Mouse (Mus musculus) layer of hippocampus, postnatal 36 days (tissue): ENCODE results near the gene Grhl1. TPM values are rescaled to one million over a fixed set of nuclear protein-coding genes. Genes with fewer than 3 reads are reported as not detected.
"Not testable (repeated sequence)": the region's sequence is repeated elsewhere in the genome, so short reads cannot be mapped to it uniquely, and the experiment has no call there.

Experiments
- DNase-seq, 2 experiments: peaks; one replicate each; pipeline ENCODE4 v3.0.0; 2022
- total RNA-seq, 2 experiments: library from RNA; stranded (reverse); gene quantifications; 2 replicates each; pipeline ENCODE4 v1.2.3; 2021

Gene Grhl1
- total RNA-seq, 2 experiments from 2014 or later: 25.1 to 27.7 TPM

DNA sequence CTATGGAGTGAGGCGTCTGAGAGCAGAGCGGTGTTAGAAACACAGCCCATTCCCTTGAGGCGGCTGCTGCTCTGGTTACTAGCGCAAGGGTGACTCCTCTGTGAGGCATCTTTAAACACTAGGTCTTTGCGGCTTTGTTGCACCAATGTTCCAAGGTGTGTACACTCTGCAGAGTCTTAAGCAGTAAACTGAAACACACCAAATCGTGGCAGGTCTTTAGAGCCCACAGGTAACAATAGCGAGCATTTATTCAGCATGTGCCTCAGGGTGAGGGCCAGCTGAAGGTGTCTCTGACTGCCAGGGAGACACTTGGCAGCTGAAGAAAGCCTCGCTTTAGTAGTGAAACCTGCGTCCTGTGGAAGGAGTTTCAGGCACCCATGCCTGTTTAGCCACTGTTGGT lies 20.0 kb downstream of the Grhl1 start:
- no peak for DNase-seq

DNA sequence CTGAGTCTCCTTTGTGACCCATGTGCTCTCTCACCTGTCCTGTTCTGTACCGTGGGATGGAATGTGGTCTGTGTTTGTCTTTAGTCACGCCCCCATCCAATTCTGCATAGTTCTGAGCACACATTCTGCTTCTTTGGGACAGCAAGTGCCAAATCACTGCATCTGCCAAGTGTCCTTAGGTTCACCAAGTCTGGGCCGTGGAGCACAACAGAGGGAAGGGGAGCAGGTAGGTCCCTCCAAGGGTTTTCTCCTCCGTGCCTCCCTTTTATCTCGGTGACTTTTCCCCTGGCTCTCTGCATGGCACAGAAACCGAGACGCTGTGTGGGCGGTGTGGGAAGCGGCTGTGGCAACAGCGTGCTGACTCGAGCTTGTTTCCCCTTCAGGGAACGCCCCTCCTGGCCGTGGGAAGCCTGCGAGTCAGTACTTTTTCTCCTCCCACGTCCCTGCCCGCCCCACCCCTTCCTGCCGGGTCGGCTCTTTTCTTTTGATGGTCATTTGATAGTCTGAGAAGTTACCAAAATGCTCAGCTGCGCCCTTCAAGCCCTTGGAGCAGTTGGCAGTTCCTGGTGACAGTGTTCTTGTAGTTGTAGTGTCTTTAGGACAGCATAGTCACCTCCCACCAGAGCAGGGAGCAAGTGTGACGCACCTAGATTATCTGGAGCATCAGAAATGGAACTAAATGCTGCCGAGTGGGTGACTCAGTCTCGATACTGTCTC lies 21.0 kb downstream of the Grhl1 start:
- peak; percentile 60 to 62 for DNase-seq

DNA sequence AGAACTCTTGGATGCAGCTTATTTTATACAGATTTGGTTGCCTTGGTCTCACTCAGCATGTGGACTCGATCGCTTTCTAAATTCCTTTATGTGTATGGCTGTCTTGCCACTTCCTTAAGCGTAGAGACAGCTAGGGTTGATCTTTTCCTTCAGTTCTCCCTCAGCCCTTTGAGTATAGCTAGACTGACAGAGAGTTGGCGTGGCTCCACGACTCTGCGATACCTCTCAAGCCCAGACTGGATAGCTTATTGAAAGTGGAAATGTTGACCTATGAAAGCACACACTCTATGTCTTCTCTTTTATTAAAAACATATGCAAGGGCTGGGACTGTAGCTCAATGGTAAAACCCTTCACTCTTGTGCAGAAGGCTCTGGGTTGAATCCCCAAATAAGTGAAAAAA lies 25.3 kb downstream of the Grhl1 start:
- DNase-seq: no peak

DNA sequence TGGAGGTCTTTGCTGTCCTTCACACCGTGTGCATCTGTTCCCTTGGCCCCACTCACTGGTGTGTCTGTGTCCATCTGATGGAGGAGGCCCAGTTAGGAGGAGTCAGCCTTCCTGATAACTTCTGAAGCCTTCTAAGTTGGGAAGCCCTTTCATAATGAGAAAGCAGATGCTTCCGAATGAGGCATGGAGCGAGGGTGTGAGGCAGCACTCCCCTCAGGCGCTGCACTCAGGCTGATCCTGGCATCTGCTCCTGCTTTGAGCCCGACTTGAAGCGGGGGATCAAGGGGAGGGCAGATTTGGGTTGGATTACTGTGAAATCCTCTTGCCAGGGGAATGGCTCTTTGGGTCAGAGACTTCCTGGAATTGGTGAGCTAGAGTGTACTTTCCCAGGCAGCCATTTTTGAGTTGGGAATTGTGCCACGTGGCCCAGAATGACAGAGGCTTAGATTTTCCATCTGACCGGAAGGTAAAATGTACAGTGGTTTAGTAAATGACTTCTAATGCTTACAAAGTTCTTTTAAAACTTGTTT lies 27.3 kb downstream of the Grhl1 start:
- no peak for DNase-seq

DNA sequence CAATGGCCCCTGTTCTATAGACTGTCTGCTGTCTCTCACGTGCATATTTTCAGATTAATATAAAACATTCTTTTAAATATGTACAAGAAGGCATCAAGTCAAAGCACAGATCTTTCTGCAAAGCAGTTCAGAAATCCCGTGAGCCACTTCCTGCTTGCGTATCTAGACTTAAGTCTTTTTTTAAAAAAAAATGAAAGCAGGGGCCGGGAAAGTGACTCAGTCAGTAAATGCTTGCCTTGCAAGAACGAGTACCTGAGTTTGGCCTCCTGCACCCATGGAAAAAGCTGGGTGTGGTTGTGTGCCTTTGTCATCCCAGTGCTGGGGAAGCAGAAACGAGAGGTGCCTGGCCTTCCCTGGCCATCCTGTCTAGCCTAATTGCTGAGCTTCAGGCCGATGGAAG lies 28.0 kb downstream of the Grhl1 start:
- DNase-seq: no peak

DNA sequence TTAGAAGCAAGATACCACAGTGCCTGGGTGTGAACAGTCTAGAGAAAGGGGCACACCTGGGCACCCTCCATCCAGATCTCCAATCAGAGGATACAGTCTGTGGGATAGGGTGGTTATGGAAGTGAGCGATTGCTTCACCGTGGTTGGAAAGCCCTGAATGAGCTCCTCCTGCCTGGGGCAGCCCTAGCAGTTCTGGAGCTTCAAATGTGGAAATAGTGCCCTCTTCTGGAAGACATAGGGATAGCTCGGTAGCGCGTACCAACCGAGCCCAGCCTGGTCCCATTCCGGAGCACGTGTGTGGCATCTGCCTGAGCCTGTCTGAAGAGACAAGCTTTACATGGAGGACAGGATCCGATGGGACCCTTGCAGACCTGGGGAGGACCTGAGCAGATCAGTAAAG lies 28.7 kb downstream of the Grhl1 start:
- peak; percentile 73 to 82 for DNase-seq

DNA sequence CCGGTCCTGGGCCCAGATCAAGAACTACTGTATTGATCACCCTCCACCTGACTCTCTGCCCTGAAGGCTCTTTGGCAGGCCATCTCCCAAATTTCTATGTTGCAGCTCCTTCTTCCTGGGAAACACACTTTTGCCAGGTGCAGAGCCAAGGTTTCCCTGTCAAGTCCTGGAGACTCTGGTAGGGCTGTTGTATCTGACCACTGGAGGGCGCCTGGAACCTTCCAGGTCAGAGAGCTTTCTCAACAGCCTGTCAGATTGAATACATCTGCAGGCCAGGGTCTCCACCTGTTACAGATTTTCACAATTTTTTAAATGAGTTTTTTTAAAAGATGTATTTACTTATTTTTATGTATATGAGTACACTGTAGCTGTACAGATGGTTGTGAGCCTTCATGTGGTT lies 31.2 kb downstream of the Grhl1 start:
- DNase-seq: peak; percentile 49 to 61

DNA sequence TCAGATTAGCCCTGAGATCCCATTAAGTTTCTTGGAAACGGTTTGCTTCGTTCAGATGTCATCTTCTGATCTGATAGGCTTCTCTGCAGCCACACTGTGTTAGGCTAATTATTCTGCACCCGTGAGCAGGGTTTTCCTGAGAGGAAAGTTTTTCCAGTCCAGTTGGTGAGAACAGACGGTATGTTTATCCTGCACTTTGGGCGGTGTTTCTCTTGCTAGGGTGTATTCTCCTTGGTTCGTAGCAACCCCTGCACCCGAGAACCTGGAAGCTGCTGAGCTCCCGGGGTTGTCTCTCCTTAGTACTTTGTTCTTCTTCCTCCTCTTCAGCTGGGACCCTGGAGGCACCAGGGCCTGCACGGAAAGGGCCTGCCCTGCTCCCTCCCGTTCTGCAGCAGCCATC lies 34.1 kb downstream of the Grhl1 start:
- DNase-seq: no peak

DNA sequence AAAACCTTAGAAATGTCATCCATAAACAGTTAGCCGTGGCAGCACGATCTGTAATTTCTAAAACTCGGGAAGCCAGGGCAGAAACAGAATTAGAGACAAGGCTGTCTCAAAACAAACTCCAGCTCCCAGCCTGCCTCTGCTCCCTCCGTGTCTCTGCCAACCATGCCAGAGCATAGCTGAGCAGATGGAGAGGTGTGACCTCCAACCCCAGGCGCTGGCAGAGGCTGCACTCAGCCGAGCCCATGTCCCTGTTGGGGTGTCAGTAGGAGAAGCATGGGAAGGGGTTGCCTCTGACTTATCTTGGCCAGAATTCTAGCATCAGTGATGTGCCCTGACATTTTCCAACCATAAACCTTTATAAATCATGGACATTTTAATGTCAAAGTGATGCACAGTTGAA lies 40.5 kb downstream of the Grhl1 start:
- DNase-seq: no peak

DNA sequence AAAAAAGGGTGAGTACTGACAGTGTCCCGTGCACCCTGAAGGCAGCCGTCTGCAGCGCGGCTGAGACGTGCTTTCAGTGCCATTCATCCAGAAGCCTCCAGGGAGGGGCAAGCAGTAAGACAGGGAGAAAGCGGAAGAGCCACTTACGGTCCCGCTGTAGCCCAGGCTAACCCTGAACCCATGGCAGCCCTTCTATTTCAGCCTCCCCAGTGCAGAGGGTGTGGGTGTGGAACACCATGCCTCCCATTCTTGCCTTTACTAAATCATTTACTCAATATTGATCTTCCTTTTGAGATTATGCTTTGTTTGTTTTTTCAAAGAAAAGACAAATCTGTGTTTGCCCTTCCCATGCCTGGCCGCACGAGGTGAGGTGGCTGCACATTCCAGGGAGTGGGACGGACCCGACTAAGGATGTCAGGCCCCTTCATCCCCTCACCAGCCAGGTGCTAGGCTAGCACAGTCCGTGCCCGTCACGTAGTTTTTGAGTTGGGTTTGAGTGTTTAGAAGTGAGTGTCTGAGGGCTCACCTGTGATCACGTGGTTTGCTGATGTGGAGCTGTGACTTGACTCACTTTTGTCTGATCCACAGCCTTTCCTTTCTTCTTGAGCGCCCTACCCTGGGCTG lies 42.5 kb downstream of the Grhl1 start:
- no peak for DNase-seq

DNA sequence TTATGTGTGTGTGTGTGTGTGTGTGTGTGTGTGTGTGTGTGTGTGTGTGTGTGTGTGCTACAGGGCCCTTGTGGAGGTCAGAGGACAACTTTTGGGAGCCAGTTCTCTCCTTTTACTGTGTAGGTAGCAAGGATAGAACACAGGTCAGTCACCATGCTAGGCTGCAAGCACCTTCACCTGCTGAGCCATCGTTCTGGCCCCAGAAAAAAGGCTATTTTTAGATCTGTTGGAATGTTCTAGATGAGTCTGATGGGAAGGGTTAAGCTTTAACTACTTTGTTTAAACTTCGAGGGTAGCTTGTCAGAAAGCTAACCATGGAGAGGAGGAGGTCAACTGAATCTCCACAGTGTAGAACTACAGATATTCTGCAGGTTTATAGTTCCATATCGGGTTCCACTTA lies 43.1 kb downstream of the Grhl1 start:
- DNase-seq: no peak

DNA sequence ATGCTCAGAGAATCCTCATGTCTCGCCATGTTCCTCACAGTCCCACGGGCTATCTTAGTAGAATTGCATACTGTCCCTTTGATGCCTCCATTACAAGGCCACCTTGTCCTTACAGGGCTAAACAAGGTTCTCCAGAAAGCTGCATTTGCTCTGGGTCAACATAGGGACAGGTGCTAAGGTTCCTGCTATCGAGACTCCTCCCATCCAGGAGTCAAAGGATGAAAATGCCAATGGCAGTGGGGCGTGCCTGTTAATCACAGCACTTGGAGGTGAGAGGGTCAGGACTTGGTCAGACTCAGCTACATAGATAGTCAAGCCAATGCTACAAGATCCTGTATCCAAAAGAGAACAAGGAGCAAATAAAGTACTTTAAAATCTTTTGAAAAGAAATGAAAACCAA lies 47.4 kb downstream of the Grhl1 start:
- no peak for DNase-seq

DNA sequence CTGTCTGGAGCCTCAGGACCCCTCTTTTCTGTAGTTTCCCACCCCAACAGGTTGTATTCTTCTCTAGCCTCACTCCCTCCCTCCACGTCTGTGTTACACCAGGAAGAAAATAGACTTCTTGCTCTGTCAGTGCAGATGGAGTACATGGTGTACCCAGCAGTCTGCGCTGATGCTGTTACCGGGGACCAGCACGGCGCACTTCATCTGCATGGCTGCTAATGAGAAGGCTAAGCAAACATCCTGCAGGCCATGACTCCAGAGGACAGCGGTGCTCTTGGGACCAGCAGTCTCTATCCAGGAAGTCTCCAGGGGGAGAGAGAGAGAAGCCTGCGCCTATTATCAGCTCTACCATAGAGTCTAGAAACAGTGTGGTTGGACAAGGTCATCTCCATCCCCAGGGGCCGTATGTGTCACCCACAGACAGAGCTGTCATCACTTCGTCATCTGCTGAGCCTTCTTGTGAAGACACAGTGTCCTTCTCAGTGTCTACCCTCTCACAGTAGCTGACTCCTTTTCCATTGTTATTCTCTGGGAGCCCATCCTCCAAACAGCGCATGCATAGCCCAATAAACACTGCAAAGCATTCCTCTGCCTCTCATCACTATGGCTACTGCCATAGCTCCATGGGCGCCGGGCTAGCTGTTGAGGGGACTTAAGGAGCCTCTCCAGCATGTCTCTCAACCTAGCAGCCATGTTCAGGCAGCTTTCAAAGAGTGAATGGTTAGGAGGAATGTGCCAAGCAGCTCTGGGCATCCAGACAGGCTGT lies 51.6 kb downstream of the Grhl1 start:
- DNase-seq: no peak

DNA sequence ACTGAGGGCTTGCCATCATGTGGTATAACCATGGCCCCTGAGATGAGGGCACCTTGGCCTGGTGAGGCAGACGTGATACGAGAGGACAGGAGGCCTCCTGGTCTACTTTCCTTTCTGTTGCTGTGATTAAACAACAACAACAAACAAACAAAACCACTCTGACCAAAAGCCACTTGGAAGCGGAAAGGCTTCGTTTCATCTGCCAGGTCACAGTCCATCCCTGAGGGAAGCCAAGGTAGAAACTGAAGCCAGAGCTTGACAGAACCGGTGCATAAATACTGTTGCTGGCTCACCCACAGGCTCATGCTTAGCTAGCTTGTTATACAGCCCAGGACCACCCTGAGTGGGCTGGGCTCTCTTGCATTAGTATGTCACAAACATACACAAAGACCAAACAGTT lies 54.3 kb downstream of the Grhl1 start:
- DNase-seq: no peak

DNA sequence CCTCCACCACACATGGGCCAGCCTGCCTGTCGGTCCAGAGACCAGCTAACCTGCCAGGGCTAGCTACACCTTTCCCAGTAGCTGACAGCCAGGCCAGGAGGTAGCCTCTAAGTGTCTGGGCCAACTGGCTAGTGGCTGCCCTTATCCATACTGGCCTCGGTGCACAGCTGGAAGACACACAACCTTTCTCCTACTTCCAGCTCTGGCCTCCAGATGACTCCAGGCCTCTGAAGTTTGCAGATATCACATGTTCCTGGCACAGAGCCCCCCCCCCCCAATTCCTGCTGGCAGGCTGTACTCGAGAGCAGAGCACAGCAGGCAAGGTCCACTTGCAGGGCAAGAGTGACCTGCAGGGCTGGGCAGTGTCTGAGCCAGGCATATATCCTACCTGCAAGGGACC lies 55.1 kb downstream of the Grhl1 start:
- DNase-seq: no peak

DNA sequence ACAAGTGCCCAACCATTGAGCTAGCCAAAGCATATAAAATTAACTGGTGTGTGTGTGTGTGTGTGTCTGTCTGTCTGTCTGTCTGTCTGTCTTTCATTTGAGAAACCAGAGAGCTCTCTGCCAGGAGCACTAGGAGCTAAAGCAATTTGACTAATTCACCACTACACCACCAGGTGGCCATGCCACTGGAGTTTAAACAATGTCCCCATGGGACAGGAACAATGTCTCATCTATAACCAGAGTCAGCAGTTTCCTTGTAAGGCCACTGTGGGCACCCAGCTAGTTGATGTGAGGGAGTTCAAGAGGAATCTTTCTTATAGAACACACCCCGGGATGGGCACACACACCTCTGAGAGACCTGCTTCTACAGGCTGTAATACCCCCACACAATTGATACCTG lies 58.1 kb downstream of the Grhl1 start:
- DNase-seq: no peak

DNA sequence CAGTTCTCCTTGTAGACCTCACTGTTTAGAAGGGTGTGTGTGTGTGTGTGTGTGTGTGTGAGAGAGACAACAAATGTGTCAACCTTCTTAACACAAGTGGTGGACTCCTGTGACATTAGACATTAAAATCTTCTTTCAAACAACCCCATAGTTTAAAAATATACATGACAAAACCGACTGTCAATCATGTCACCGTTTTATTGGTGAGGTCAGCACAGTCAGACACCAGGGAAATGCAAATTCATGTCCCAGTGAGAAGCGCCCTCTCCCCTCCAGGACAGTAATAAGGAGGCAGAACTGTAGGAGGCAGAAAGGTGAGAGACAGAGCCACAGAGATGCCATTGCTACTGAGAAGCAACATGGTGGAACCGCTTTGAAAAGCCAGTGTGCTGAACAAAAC lies 60.3 kb downstream of the Grhl1 start:
- DNase-seq: no peak

DNA sequence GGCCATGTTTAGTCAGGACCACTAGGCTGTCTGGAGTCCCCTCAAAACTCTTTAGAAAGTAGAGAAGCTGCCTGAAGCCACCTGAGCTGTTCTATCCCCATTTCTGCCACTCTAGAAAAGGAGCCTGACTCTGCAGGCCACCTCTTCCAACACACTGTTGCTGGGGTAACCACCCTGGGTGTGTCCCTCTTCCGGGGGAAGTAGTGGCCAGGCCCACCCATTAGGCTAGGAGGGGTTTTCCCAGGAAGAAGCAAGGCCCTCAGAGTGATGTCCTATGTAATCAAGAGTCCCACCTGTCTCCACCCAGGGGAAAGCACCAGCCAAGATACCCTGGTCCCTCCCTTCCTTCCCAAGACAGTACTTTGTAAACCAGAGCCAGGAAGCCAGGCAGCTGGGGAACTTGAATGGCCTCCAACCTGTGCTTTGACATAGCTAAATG lies 61.7 kb downstream of the Grhl1 start:
- DNase-seq: no peak

DNA sequence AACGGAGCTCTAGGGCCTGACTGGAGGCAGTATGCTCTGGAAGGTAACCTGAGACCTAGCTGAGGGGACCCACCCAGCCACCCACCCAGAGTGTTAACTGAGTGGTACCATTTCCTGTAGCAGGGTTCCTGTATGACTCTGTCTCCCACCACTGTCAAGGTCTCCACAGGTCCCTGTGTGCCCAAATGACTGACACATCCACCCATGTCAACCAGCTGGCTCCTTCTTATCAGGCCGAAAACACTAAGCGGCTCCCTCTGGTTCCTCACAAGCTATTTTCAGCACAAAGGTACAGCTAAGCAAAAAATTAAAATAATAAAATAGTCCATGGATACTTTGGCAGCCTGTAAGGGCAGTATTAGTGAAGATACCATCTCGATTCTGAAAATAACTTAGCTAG lies 62.1 kb downstream of the Grhl1 start:
- DNase-seq: no peak

DNA sequence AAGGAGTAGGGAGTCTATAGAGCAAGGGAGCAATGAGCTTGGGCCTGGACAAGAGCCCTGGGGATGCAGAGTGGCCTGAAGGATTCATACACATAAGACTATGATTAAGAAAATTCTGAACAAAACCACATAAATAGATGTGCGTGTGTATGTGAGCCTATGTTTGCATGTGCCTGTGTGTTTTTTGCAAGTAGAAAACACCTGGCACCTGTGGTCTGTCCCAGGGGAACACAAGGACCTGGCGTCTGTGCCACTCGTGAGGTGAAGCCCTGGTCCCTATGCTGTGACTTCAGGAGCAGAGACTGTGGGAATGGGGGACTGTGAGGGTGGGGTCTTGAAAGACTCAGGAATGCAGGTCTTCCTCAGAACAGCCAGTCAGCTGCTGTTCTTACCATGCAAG lies 62.6 kb downstream of the Grhl1 start:
- no peak for DNase-seq

DNA sequence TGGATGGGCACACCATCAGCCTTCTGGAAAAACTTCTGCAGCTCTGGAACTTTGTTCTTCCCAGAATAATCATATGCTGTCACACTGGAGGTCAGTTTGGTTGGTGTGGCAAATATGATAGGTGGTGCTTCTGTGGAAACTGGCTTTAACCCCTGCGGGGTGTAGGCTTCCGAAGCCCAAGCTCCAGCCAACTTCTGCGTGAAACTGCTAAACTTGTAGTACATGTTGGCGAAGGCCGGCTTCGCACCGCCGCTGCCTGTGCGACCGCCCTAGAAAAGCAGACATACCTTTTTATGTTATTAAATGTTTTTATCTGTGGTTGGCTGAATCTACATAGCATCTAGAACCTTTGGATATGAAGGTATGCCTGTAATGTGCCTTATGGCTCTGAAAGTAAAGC lies 66.7 kb downstream of the Grhl1 start:
- not testable (repeated sequence) for DNase-seq

DNA sequence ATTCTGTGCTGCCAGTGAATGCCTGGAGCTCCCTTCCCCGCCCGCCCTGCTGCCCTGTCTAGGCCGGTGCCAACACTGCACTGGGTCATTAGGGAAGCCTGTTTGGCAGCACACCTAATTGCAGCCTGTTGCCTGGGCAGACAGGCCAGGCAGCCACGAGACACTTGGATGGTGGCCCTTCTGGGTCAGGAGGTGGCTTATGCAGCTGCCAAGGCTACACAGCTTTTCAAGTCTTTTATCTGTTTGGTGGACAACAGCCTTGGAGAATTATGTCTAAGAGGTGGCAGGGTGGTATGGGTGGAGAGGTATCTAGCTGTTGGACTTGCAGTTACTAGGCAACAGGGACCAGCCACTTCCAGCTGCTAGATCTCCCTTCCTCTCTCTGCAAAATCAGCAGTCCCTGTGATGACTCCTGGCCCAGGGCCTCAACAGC lies 70.3 kb downstream of the Grhl1 start:
- DNase-seq: peak; percentile 67 to 76

DNA sequence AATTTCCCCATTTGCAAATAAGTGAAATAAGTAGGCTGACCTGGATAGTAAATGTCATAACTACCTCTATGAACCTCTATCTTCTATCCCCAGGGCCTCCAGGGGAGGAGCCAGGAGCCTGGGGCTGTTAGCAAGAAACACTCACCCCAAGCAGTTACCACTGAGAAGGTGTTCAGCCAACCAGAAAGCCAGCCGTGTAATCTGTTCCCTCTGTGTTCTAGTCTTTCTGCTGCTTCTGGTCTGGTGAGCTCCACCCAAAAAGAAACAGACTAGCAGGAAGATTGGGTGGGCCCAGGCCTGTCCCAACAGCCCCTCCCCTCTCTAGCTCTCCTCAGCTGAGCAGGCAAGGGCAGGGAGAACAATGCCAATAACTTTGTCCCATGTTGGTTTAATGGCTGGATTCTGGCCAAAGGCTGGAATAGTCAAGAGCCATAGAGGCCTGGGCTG lies 72.1 kb downstream of the Grhl1 start:
- no peak for DNase-seq
